Mouse (Mus musculus) G1E (cell line): Measurements from ENCODE around the gene Wnk2. TPM values are rescaled to one million over a fixed set of nuclear protein-coding genes. Genes with fewer than 3 reads are reported as not detected.

ENCODE experiments used
- ATAC-seq: 2 replicates; pipeline ENCODE4 v1.8.0; 2016; ENCODE audit warnings: mild to moderate bottlenecking; ENCODE audit not compliant: insufficient number of reproducible peaks, poor library complexity, low FRiP score, severe bottlenecking; ENCODE audit errors: extremely low read depth
- DNase-seq: peaks from one replicate; pipeline ENCODE4 v3.0.0; 2012; ENCODE audit warnings: low spot score
- H3K27me3 ChIP-seq: 2 replicates; pipeline ENCODE4 v1.6.1; 2012; ENCODE audit warnings: mild to moderate bottlenecking, low read length, inconsistent platforms; ENCODE audit not compliant: insufficient read depth
- H3K36me3 ChIP-seq: replicated peaks from 2 replicates; pipeline ENCODE3; 2012; ENCODE audit warnings: mild to moderate bottlenecking, inconsistent platforms
- H3K4me1 ChIP-seq: 2 replicates; pipeline ENCODE4 v1.6.1; 2012; ENCODE audit warnings: low read depth, low read length, inconsistent platforms, mixed read lengths; ENCODE audit not compliant: insufficient read depth
- H3K4me3 ChIP-seq: 2 replicates; pipeline ENCODE4 v1.5.1; 2012; ENCODE audit warnings: low read depth, mild to moderate bottlenecking, inconsistent platforms, low read length, moderate library complexity, mixed read lengths
- H3K9me3 ChIP-seq: replicated peaks from 2 replicates; pipeline ENCODE4 v1.6.1; 2012; ENCODE audit warnings: inconsistent platforms
- CTCF ChIP-seq: IDR thresholded peaks from 2 replicates; pipeline ENCODE4 v1.5.1; 2012; ENCODE audit warnings: low read depth, low read length, inconsistent platforms, mixed read lengths
- GATA1 ChIP-seq: IDR thresholded peaks from 2 replicates; pipeline ENCODE4 v1.6.1; 2012; ENCODE audit warnings: borderline replicate concordance, low read length, inconsistent platforms, mixed read lengths
- GATA2 ChIP-seq: IDR thresholded peaks from 2 replicates; pipeline ENCODE4 v1.6.1; 2012; ENCODE audit warnings: low read depth, low read length, inconsistent platforms, borderline replicate concordance
- POLR2AphosphoS5 ChIP-seq: IDR thresholded peaks from 2 replicates; pipeline ENCODE4 v1.6.1; 2012; ENCODE audit warnings: low read depth, low read length, inconsistent platforms; ENCODE audit not compliant: insufficient replicate concordance
- TAL1 ChIP-seq: conservative IDR thresholded peaks from 2 replicates; pipeline ENCODE4 v1.6.1; 2012; ENCODE audit warnings: low read depth, low read length, inconsistent platforms, mixed read lengths
- polyA plus RNA-seq: library from polyadenylated mRNA; stranded (reverse); fragments of >175 nt; gene quantifications from 2 replicates; pipeline ENCODE4 v1.2.3, GENCODE M21; 2012
- total RNA-seq, 2 experiments: library from RNA; stranded (forward) in 1 of 2; stranded (reverse) in 1 of 2; fragments of 200-1000 nt in 1 of 2; fragments of >200 nt in 1 of 2; fragmentation: Nextera tagmentation in 1 of 2; gene quantifications; 2 replicates each; pipeline ENCODE4 v1.2.3; 2014 to 2017

Wnk2 gene
- total and polyA plus RNA-seq, 3 experiments, result 0.05 TPM; not detected in 2

GRCm38 (mm10) chr13:49187288-49188218 lies 39.7 kb upstream of the Wnk2 start, which contains the start of gene Ninj1:
Ninj1 (plus strand) TSS chr13:49187485.
- TF ChIP-seq TAL1 (peak; percentile 58), GATA1 (no peak)
- Histone ChIP-seq H3K36me3 (peaks cover 22% of the 10 kb centered on the region), H3K4me3 (peak within 1 kb of the TSS; percentile 89), H3K4me1 (peaks cover 58% of the 10 kb centered on the region), H3K9me3 (no peaks in the 10 kb centered on the region), H3K27me3 (peaks cover 22% of the 10 kb centered on the region)
- DNase-seq, result peak; percentile 98
- peak; percentile 82 for ATAC-seq

GRCm38 (mm10) chr13:49186798-49187287 lies 39.0 kb upstream of the Wnk2 start:
- peaks cover 18% of the 10 kb centered on the region for H3K36me3 ChIP-seq
- H3K27me3 ChIP-seq, result peaks cover 29% of the 10 kb centered on the region
- no peak for TF ChIP-seq CTCF
- no peak for TF ChIP-seq GATA1
- no peak for TF ChIP-seq TAL1
- no peak for TF ChIP-seq GATA2
- TF ChIP-seq POLR2AphosphoS5, result no peak
- peak overlapping the region; percentile 89; the same call in 1 of the 2 replicates for H3K4me3 ChIP-seq
- no peak; the same call in 1 of the 2 replicates for ATAC-seq
- DNase-seq, result no peak
- H3K9me3 ChIP-seq, result no peaks in the 10 kb centered on the region
- H3K4me1 ChIP-seq, result peaks cover 55% of the 10 kb centered on the region

GRCm38 (mm10) chr13:49183646-49184045 lies 35.8 kb upstream of the Wnk2 start:
- Histone ChIP-seq H3K36me3 (no peaks in the 10 kb centered on the region), H3K4me3 (no peak overlapping the region), H3K9me3 (no peaks in the 10 kb centered on the region), H3K27me3 (peaks cover 56% of the 10 kb centered on the region), H3K4me1 (peaks cover 32% of the 10 kb centered on the region)
- no peak for ATAC-seq
- no peak for TF ChIP-seq CTCF
- TF ChIP-seq TAL1, result no peak
- no peak for TF ChIP-seq GATA1
- TF ChIP-seq POLR2AphosphoS5, result no peak
- TF ChIP-seq GATA2, result no peak
- no peak for DNase-seq

GRCm38 (mm10) chr13:49183161-49183560 lies 35.3 kb upstream of the Wnk2 start:
- DNase-seq, result no peak
- Histone ChIP-seq H3K4me3 (no peak overlapping the region), H3K36me3 (no peaks in the 10 kb centered on the region), H3K4me1 (peaks cover 27% of the 10 kb centered on the region), H3K9me3 (no peaks in the 10 kb centered on the region), H3K27me3 (peaks cover 58% of the 10 kb centered on the region)
- no peak for ATAC-seq
- TF ChIP-seq GATA1 (no peak), CTCF (no peak), TAL1 (no peak), GATA2 (no peak), POLR2AphosphoS5 (no peak)

GRCm38 (mm10) chr13:49181411-49181984 lies 33.7 kb upstream of the Wnk2 start:
- H3K4me1 ChIP-seq, result peaks cover 12% of the 10 kb centered on the region
- H3K4me3 ChIP-seq, result no peak overlapping the region
- no peak for TF ChIP-seq TAL1
- no peak for TF ChIP-seq GATA2
- no peak for TF ChIP-seq POLR2AphosphoS5
- no peak for TF ChIP-seq GATA1
- no peak for TF ChIP-seq CTCF
- ATAC-seq, result no peak
- H3K9me3 ChIP-seq, result no peaks in the 10 kb centered on the region
- H3K27me3 ChIP-seq, result peaks cover 59% of the 10 kb centered on the region
- H3K36me3 ChIP-seq, result no peaks in the 10 kb centered on the region
- no peak for DNase-seq

- Histone ChIP-seq H3K4me1 (peaks cover 8% of the 10 kb centered on the region; the same call in 1 of the 2 replicates), H3K4me3 (no peak overlapping the region), H3K9me3 (no peaks in the 10 kb centered on the region), H3K36me3 (no peaks in the 10 kb centered on the region), H3K27me3 (peaks cover 59% of the 10 kb centered on the region)
- DNase-seq, result no peak
- TF ChIP-seq POLR2AphosphoS5 (no peak), GATA1 (no peak), CTCF (no peak), GATA2 (no peak), TAL1 (no peak)
- no peak for ATAC-seq
These were observed 32.9 kb upstream of the Wnk2 start for GRCm38 (mm10) chr13:49180691-49181090.
